Mouse (Mus musculus) thymus, adult 2 months (tissue): ENCODE measurements around the gene Ubap1l.

Experiments used
- CTCF ChIP-seq: fragments of 200-500 bp; IDR thresholded peaks from 2 replicates; pipeline ENCODE4 v1.5.1; 2012; ENCODE audit warnings: mild to moderate bottlenecking, control low read depth, low read length, moderate library complexity, borderline replicate concordance; ENCODE audit not compliant: control insufficient read depth, poor library complexity, insufficient read depth; ENCODE audit errors: extremely low read depth
- POLR2A ChIP-seq: fragments of 200-500 bp; IDR thresholded peaks from 2 replicates; pipeline ENCODE4 v1.6.1; 2012; ENCODE audit warnings: mild to moderate bottlenecking, low read length, control low read depth, moderate library complexity; ENCODE audit not compliant: control insufficient read depth, poor library complexity, insufficient read depth; ENCODE audit errors: extremely low read depth

DNA sequence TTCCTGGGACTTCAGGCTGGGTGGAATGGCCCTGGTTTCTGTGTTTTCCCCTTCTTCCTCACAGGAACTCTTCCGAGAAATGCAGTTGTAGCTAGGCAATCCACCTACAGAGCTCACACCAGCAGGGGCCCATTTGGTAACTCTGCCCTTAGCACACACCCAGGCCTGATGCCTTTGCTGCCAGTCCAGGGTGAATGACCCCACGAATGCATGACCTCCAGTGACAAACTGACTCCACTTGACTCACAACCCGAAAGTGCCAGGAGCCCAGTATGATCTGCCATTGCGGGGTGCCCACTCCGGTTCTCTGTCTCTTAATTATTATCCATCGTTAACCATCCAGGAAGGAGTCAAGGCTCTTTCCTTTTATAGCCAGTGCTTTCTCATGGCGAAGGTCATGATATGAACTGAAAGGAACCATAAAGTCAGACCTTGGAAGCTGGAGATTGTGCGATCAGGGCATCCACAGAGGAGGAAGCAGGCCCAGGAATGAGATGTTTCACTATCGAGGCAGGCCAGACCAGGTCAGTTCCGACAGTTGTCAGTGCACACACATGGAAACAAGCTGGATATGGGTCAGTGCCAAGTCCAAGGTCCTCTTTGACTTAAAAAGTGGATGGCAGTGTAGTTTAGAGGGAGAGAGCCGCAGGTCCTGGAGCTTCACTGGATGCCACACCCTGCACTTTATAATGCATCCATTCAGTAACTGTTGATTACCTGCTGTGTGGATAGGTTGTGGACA, 62.1 kb downstream of the Ubap1l start, which contains the start of gene Slc51b:
- no peak for TF ChIP-seq CTCF
- TF ChIP-seq POLR2A: no peak
